Comparison of ENCODE assay signal across 21 mouse cellular contexts in the genomic region with DNA sequence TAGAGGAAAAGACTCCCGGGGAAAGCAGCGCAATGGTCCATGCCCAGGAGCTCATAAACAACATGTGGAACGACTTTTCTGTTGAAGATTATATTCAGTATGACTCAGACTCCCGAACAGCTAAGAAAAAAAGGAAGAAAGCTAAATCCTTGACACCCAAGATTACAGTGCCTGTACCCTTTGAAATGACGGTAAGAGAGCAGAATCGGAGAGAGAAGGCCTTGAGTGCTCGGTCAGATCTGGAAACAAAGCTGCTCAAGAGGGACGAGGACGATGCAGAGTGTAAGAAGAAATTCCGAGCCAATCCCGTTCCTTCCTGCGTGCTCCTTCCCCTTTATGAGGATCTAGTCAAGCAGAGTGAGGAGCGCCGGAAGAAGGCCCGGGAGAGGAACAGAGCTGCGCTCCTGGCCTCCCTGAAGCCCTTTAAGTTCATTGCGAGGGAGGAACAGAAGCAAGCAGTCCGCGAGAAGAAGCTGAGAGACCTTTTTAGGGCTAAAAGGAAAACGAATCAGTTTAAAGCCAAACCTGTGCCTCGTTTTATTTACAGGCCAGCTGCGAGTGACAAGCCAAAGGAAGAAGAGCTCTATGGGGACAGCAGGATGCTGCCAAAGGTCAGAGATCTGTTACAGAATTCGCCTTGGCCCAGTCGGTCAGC. TPM values are rescaled to one million over a fixed set of nuclear protein-coding genes. Genes with fewer than 3 reads are reported as not detected.
A peak's percentile ranks its signal among the peaks of the same experiment; 100 is the strongest.
DNase-seq lines count a peak whose midpoint lies in the region; ATAC-seq lines count a peak whose summit lies in the region.
"Had no signal": no experiment of that assay in that cellular context is flagged by ENCODE, and none has a peak within 500 bp of the region (broad histone marks: within the 10 kb centered on the region; RNA-seq: fewer than 3 reads in every experiment).

No protein-coding gene starts in this region.

- H3K4me3 ChIP-seq in heart, embryonic 12.5 days = no peak overlapping the region
- H3K4me3 ChIP-seq in midbrain, embryonic 11.5 days (ENCODE audit: low read depth, low read length) = no peak overlapping the region
- no peak overlapping the region for H3K4me3 ChIP-seq in midbrain, embryonic 13.5 days (replicated peaks)
- peak overlapping the region; percentile 31; the same call in 1 of the 2 replicates for H3K4me3 ChIP-seq in brown adipose tissue, adult 24 weeks (ENCODE audit: insufficient read depth, low read depth, low read length)
- H3K4me3 ChIP-seq: forebrain, embryonic 15.5 days; heart, embryonic 13.5 days; limb, embryonic 15.5 days had no signal

- 0 out of 2 replicates have a peak, but pooled peaks cover 3% of the 10 kb centered on the region for H3K9me3 ChIP-seq in heart, embryonic 12.5 days (replicated peaks)
- no peaks in the 10 kb centered on the region for H3K9me3 ChIP-seq in midbrain, embryonic 11.5 days (ENCODE audit: control insufficient read depth, low read length)
- 0 out of 2 replicates have a peak, but pooled peaks cover 3% of the 10 kb centered on the region for H3K9me3 ChIP-seq in midbrain, embryonic 13.5 days
- H3K9me3 ChIP-seq: forebrain, embryonic 15.5 days; heart, embryonic 13.5 days; limb, embryonic 15.5 days had no signal

- 0 out of 2 replicates have a peak, but pooled peaks cover 2% of the 10 kb centered on the region for H3K36me3 ChIP-seq in heart, embryonic 12.5 days
- H3K36me3 ChIP-seq in midbrain, embryonic 11.5 days (ENCODE audit: control insufficient read depth, insufficient read depth, low read length) = no peaks in the 10 kb centered on the region
- H3K36me3 ChIP-seq in midbrain, embryonic 13.5 days = no peaks in the 10 kb centered on the region
- H3K36me3 ChIP-seq: forebrain, embryonic 15.5 days; heart, embryonic 13.5 days; limb, embryonic 15.5 days had no signal

- no peak overlapping the region for H3K27ac ChIP-seq in heart, embryonic 12.5 days (ENCODE audit: poor library complexity, severe bottlenecking)
- H3K27ac ChIP-seq in midbrain, embryonic 11.5 days (ENCODE audit: low read depth, low read length) = no peak overlapping the region
- H3K27ac ChIP-seq in midbrain, embryonic 13.5 days = no peak overlapping the region
- H3K27ac ChIP-seq in brown adipose tissue, adult 24 weeks (replicated peaks; ENCODE audit: low read depth, low read length) = 0 out of 2 replicates have a peak overlapping the region, but pooled peaks have one; percentile 8
- H3K27ac ChIP-seq: forebrain, embryonic 15.5 days; heart, embryonic 13.5 days; limb, embryonic 15.5 days; stomach, postnatal 0 days had no signal

- no peaks in the 10 kb centered on the region for H3K27me3 ChIP-seq in heart, embryonic 12.5 days (replicated peaks)
- H3K27me3 ChIP-seq in midbrain, embryonic 11.5 days (ENCODE audit: control insufficient read depth, insufficient read depth, low read length) = no peaks in the 10 kb centered on the region
- H3K27me3 ChIP-seq in midbrain, embryonic 13.5 days = no peaks in the 10 kb centered on the region
- H3K27me3 ChIP-seq: forebrain, embryonic 15.5 days; heart, embryonic 13.5 days; limb, embryonic 15.5 days had no signal

- WGBS in heart, embryonic 12.5 days = 65% methylated on average over 24 of the region's 24 CpGs
- 72% methylated on average over 24 of the region's 24 CpGs for WGBS in midbrain, embryonic 11.5 days
- WGBS in midbrain, embryonic 13.5 days = 70% methylated on average over 24 of the region's 24 CpGs

- ATAC-seq in heart, embryonic 12.5 days (ENCODE audit: insufficient number of reproducible peaks, low FRiP score) = no peak
- ATAC-seq in midbrain, embryonic 11.5 days (ENCODE audit: low FRiP score) = no peak
- no peak for ATAC-seq in midbrain, embryonic 13.5 days
- ATAC-seq: forebrain, embryonic 15.5 days; hindbrain, embryonic 16.5 days; midbrain, embryonic 16.5 days had no signal

- no peak overlapping the region for H3K9ac ChIP-seq in heart, embryonic 12.5 days
- H3K9ac ChIP-seq in midbrain, embryonic 11.5 days (ENCODE audit: low read length) = no peak overlapping the region
- no peak overlapping the region for H3K9ac ChIP-seq in midbrain, embryonic 13.5 days (replicated peaks)
- H3K9ac ChIP-seq: forebrain, embryonic 15.5 days; heart, embryonic 13.5 days; limb, embryonic 15.5 days had no signal

- peak; percentile 90 for DNase-seq in heart, adult 11 months
- DNase-seq in midbrain, embryonic 11.5 days (ENCODE audit: low spot score, missing footprints) = peak; percentile 81
- DNase-seq in ZHBTc4 (ENCODE audit: low read depth, low spot score) = peak; percentile 22
- DNase-seq in natural killer cell, adult 2 months (ENCODE audit: low spot score in 2 of 2) = no peak
- no peak for DNase-seq in right cerebral cortex, postnatal 4 days
- DNase-seq: B cell, adult 2 months; cerebellum, adult 9-11 months; heart, postnatal 4 days; layer of hippocampus, adult 9-11 months; lung, postnatal 10 days; right cerebral cortex, postnatal 14 days; thymus, postnatal 36 days had no signal

- no peaks in the 10 kb centered on the region for H3K4me1 ChIP-seq in heart, embryonic 12.5 days (replicated peaks)
- H3K4me1 ChIP-seq in midbrain, embryonic 11.5 days (ENCODE audit: control insufficient read depth, insufficient read depth, low read length) = no peaks in the 10 kb centered on the region
- no peaks in the 10 kb centered on the region for H3K4me1 ChIP-seq in midbrain, embryonic 13.5 days (replicated peaks)
- no peaks in the 10 kb centered on the region for H3K4me1 ChIP-seq in brown adipose tissue, adult 24 weeks (ENCODE audit: control insufficient read depth, insufficient read depth, insufficient read length, low read length)
- H3K4me1 ChIP-seq: forebrain, embryonic 15.5 days; heart, embryonic 13.5 days; limb, embryonic 15.5 days had no signal

- H3K4me2 ChIP-seq in heart, embryonic 12.5 days = no peak overlapping the region
- H3K4me2 ChIP-seq in midbrain, embryonic 11.5 days = no peak overlapping the region
- no peak overlapping the region for H3K4me2 ChIP-seq in midbrain, embryonic 13.5 days (replicated peaks)
- H3K4me2 ChIP-seq: forebrain, embryonic 15.5 days; heart, embryonic 13.5 days; limb, embryonic 15.5 days had no signal

RNA-seq across cellular contexts. Expression of gene Fam161a, which starts 12.9 kb away (rescaled TPM):
- polyA plus RNA-seq in heart, embryonic 12.5 days (2016; fragmentation: Nextera tagmentation; extraction: Ambion mirVana) = 1.8 and 2.1 TPM in 2 replicates
- polyA plus RNA-seq in midbrain, embryonic 11.5 days (2014; fragmentation: Nextera tagmentation; extraction: Ambion mirVana) = 3.8 and 4.0 TPM in 2 replicates
- polyA plus RNA-seq in midbrain, embryonic 13.5 days (2015; fragmentation: Nextera tagmentation; extraction: Ambion mirVana) = 4.8 and 5.0 TPM in 2 replicates
- 5.5 and 5.9 TPM in 2 replicates for polyA plus RNA-seq in brown adipose tissue, adult 24 weeks (2012; ENCODE audit: insufficient read depth, insufficient read length, missing spikeins)

RNA-seq across cellular contexts. Expression of gene Cct4, which starts 29.9 kb away (rescaled TPM):
- polyA plus RNA-seq in heart, embryonic 12.5 days (2016; fragmentation: Nextera tagmentation; extraction: Ambion mirVana) = 240 and 247 TPM in 2 replicates
- 448 and 476 TPM in 2 replicates for polyA plus RNA-seq in midbrain, embryonic 11.5 days (2014; fragmentation: Nextera tagmentation; extraction: Ambion mirVana)
- polyA plus RNA-seq in midbrain, embryonic 13.5 days (2015; fragmentation: Nextera tagmentation; extraction: Ambion mirVana) = 315 and 322 TPM in 2 replicates
- 98.0 and 116 TPM in 2 replicates for polyA plus RNA-seq in brown adipose tissue, adult 24 weeks (2012; ENCODE audit: insufficient read depth, insufficient read length, missing spikeins)

RNA-seq across cellular contexts. Expression of gene Commd1, which starts 38.1 kb away (rescaled TPM):
- polyA plus RNA-seq in heart, embryonic 12.5 days (2016; fragmentation: Nextera tagmentation; extraction: Ambion mirVana) = 295 and 316 TPM in 2 replicates
- 432 and 437 TPM in 2 replicates for polyA plus RNA-seq in midbrain, embryonic 11.5 days (2014; fragmentation: Nextera tagmentation; extraction: Ambion mirVana)
- polyA plus RNA-seq in midbrain, embryonic 13.5 days (2015; fragmentation: Nextera tagmentation; extraction: Ambion mirVana) = 307 and 311 TPM in 2 replicates
- 196 and 213 TPM in 2 replicates for polyA plus RNA-seq in brown adipose tissue, adult 24 weeks (2012; ENCODE audit: insufficient read depth, insufficient read length, missing spikeins)

RNA-seq across cellular contexts. Expression of gene Gm28048, which starts 38.4 kb away (rescaled TPM):
- 8.5 and 9.4 TPM in 2 replicates for polyA plus RNA-seq in heart, embryonic 12.5 days (2016; fragmentation: Nextera tagmentation; extraction: Ambion mirVana)
- polyA plus RNA-seq in midbrain, embryonic 11.5 days (2014; fragmentation: Nextera tagmentation; extraction: Ambion mirVana) = 5.2 and 5.6 TPM in 2 replicates
- 2.7 and 4.4 TPM in 2 replicates for polyA plus RNA-seq in midbrain, embryonic 13.5 days (2015; fragmentation: Nextera tagmentation; extraction: Ambion mirVana)
- polyA plus RNA-seq in brown adipose tissue, adult 24 weeks (2012; ENCODE audit: insufficient read depth, insufficient read length, missing spikeins) = 5.4 and 5.8 TPM in 2 replicates

RNA-seq across cellular contexts. Expression of gene Zrsr1, which starts 48.4 kb away (rescaled TPM):
- polyA plus RNA-seq in heart, embryonic 12.5 days (2016; fragmentation: Nextera tagmentation; extraction: Ambion mirVana) = 2.3 and 3.2 TPM in 2 replicates
- polyA plus RNA-seq in midbrain, embryonic 11.5 days (2014; fragmentation: Nextera tagmentation; extraction: Ambion mirVana) = 4.3 and 5.3 TPM in 2 replicates
- 5.8 and 6.7 TPM in 2 replicates for polyA plus RNA-seq in midbrain, embryonic 13.5 days (2015; fragmentation: Nextera tagmentation; extraction: Ambion mirVana)
- 29.4 and 32.5 TPM in 2 replicates for polyA plus RNA-seq in brown adipose tissue, adult 24 weeks (2012; ENCODE audit: insufficient read depth, insufficient read length, missing spikeins)

Comparison
In these comparisons a context has a peak if more than half of its experiments do, and no peak if none do; other contexts are left out.
1. DNase-seq: peak in heart, adult 11 months (single experiment), midbrain, embryonic 11.5 days (single experiment) and ZHBTc4 (single experiment); none in natural killer cell, adult 2 months (0 of 2) and right cerebral cortex, postnatal 4 days (single experiment).